Mouse (Mus musculus) adipocyte (in vitro differentiated cells): ENCODE data around the gene Tbc1d4.
"Not testable (repeated sequence)": the region's sequence is repeated elsewhere in the genome, so short reads cannot be mapped to it uniquely, and the experiment has no call there.

Experiments
- DNase-seq: peaks from one replicate; pipeline ENCODE4 v3.0.0-alpha.2; 2016; ENCODE audit warnings: low spot score

Tbc1d4 gene

DNA sequence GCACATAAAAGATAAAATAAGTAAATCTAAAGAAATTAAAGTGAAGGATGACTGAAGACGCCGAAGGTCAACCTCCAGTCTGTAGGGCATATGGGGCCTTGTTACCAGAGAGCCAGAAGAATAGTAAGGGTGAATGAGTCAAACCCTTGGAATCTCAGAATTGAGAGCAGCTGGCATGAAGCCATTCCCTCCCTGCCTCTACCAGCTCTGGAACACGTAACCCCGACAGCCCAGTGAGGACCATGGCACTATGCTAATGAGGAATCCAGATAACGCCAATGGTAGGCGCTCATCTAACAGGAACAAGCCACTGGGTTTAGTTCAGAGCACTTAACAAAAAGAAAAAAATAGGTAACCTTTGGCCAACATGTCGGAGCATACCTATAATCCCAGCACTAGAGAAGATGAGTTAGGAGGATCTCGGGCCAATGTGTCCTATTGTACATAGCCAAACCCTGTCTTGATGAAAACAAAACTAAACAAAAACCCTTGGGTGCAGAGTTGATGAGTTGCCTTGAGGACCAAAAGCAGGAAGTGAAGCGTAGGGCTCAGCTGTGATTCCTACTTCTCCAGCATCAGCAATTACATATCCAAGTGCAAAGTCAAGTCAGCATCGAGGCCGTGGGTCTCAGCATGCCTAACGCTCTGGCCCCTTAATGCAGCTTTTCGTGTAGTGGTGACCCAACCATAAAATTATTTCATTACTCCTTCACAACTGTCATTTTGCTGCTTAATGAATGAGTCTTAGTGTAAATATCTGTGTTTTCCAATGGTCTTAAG is 13.5 kb downstream of the Tbc1d4 start:
- no peak for DNase-seq

DNA sequence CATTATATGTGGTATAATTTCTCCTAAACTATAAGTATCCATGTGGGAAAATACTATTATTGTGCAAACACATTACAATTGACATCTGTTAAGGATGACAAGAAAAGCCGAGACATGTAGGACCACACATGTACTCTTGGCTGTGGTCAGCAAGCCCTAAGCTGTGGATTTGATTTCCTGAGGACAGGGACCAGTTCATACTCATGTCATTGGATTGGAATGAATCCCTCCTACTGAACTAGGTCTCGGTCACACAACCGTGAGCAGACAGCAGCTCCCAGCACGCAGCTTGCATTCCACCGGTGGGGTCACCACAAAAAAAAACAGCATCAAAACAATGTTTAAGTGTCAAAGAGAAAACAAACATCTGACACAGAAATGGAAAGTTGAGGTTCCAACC is 15.0 kb downstream of the Tbc1d4 start:
- DNase-seq = no peak

DNA sequence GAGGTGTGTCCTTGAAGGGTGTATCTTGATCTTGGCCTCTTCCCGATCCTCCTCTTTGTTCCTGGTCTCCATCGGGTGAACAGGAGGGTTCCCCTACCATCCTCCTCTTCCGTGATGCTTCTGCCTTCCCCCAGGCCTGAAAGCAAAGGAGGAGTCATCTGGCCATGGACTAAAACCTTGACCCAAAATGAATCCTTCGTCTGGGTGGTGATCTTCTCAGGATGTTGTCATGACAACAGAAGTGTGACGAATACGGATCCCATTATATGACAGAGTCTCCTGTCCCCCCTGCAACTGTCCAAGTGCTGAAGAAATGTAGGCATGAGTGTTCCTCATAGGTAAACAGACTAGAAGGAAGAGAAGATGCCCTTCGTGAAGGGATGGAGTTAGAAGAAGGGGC is 15.7 kb downstream of the Tbc1d4 start:
- no peak for DNase-seq

DNA sequence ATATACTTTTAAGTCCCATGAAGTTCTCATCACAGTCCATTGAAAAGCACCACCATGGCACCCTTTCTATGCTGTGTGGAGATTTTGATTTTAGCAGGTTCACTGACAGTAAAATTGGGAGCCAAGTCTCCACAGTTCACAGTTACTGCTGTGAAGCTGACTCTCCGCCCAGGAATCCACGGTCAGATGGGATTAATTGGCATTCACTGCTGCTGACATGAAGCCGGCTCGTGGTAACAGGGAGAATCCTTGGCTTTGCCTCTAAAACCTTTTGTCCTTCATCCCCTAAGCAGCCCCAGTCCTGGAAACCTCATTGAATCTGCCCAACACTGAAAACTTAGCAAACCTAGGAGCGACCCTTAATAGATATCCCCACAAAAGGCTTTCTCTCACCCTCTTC is 17.9 kb downstream of the Tbc1d4 start:
- no peak for DNase-seq

DNA sequence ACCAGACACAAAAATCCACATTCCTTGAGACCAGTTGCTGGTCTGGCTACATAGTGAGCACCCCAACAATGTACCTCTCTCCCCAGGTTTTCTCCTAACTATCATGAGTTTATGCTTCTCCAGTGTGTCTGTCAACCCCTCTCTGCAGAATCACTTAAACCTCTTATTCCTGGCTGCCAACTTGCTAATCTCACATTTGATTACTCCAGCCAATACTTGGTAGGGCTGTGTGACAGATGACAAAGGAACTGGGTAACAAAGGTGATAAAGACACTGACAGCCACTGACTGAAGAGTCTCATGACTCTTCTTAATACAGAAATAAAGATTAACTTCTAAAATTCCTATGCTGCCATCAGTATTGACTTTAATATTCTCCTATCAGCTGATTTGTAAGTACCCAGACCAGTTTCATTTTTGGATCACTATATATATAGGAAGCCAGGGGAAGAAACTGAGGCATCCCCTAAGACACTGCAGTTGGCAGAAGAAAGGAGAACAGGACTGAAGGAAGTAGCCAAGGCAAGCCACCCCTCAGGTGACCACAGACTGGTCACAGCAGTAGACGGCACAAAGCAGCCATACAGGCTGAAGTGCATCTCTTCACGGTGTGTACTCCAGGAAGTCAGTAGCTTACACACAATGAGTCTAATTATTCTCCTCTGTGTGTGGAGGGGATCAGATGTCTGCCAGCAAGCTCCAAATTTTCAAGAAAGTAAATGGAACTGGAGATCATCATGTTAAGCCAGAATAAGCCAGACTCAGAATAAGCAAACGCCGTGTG is 20.6 kb downstream of the Tbc1d4 start:
- DNase-seq = not testable (repeated sequence)

DNA sequence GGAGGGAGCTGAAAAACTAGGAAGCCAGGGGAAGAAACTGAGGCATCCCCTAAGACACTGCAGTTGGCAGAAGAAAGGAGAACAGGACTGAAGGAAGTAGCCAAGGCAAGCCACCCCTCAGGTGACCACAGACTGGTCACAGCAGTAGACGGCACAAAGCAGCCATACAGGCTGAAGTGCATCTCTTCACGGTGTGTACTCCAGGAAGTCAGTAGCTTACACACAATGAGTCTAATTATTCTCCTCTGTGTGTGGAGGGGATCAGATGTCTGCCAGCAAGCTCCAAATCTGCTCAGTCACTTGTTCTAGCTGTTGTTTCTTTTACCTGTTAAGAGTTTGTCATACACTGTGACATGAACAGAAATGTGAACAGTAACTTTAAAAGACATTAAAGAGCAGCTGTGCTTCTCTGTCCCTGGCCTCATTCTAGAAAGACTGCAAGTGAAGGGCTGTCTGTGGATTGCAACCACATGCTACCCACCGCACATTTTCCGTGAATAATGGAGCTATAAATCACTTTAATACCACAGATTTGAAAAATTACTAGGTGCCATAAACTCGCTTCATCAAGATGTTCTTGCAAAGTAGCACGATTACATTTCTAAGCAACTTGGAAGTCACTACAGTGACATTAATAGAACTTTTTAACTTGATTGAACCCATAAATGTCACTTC is 21.5 kb downstream of the Tbc1d4 start:
- DNase-seq = not testable (repeated sequence)

DNA sequence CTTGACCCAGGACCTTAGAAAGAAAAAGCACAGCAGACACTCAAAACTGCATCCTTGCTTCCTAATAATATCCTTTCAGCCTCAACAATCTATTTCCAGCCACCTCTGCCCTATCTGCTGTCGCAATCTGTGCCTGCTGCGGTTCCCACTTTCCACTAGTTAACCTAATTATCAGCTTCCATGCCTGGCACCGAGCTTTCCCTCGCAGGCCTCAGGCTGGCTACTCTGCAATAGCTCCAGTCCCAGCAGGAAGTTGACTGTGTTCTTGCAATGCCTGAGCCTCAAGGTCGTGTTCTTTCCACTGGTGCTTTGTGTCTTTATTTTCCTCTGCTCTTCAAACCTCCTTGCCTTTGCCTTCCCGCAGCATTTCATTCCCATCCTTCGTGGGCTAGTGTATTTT is 22.9 kb downstream of the Tbc1d4 start:
- peak; percentile 71 for DNase-seq

DNA sequence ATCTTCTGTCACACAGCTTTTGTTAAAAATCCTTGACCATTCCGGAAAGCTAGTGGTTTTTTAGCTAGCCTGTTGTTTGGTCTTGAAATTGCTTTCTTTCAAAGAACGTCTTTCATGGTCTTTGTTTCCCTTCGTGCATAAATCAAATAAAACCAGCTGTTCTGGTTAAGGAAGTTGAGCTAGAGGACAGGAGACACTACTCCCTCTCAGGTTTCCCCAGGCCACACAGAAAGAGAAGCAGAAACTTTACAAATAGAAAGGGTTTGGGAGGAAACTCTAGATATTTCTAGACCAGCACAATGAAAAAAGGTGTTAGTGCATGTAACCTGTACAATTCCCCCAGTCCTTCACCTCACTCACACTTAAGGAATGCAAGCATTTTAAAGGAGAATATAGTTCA is 33.3 kb downstream of the Tbc1d4 start:
- no peak for DNase-seq

DNA sequence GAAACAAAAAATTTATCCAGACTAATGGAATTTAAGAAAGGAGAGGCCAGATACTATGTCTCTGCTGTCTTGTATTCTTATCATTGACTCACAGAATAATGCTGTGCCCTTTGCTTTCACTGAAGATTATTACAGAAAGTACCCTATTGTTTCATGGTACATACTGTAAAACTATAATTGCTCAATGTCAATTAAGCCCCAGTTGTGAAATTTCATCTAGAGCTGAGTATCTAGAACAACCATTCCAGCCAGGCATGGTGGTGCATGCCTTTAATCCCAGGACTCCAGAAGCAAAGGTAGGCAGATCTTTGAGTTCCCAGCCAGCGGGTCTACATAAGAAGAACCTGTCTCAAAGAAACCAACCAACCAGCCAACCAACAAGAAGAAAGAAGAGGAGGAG is 34.5 kb downstream of the Tbc1d4 start:
- DNase-seq = no peak

DNA sequence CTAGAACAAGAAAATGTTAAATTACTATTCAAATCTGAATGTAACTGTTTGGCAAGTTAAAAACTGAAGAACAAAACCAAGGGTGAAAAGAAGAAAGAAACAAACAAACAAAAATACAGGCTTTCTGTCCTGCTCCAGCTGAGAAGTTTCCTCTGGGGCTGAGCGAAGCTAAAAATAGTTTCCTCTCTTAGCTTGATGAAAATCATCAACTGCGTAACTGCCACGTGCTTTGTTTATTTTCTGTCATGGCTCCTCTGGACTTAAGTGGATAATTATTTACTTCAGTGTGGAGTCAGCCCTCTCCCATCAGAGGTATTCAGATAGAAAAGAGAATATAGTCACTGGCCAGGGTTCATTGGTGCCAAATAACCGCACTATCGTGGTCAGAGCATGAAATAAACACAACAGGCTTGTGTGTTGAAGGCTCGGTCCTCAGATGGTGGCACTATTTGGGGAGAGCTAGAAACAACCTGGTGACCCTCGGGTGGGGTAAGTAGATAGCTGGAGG is 35.8 kb downstream of the Tbc1d4 start:
- peak; percentile 42 for DNase-seq

DNA sequence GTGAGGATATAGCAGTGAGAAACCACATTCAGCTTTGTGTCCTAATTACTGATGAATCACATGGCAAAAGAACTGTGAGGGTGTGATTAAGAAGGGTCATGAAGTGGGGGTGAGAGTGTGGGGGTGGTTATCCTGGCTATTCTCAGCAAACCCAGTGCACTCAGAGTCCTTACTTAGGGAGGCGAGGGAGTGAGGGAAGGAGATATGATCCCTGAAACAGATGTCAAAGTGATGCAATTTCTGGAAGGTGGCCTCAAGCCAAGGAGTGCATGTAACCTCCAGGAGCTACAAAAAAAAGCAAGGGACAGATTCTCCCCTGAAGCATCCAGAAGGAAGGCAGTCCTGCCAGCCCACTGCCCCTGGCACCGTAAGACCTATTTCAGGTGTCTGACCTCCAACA is 40.2 kb downstream of the Tbc1d4 start:
- peak; percentile 86 for DNase-seq

DNA sequence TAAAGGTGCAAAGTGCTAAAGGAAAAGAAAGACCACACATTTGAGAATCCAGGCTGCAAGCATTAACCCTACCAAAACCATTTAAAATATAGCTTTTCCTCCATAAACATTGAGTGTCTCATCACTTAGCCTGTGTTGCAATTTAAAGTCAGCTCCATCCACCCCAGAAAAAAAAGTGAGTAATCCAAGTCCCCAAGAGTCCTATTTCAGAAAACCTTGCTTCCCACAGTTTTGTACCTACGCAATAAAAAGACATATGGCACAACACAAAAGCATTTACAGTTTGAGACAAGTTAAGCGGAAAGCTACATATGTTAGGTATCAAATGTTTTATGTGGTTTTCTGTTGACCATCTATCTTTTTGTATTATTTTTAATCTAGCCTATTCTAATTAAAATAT is 42.3 kb downstream of the Tbc1d4 start:
- DNase-seq = no peak

DNA sequence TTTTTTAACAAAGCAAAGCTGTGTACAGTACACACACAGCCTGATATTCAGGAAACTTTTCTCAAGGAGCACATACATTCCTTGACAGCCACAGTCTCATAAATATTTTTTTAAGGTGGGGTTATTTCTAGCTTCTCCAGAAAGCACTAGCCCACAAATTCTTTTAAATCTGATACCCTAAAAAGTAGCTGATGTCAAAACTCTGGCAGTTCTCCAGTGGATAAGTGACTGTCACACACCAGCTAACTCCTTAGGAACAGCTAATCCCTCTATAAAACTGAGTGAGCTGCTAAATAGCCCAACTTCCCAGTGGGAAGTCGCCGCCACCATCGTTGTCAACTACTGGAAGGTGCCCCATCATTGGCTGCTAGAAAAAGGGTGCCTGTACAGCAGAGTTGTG is 43.3 kb downstream of the Tbc1d4 start:
- no peak for DNase-seq

DNA sequence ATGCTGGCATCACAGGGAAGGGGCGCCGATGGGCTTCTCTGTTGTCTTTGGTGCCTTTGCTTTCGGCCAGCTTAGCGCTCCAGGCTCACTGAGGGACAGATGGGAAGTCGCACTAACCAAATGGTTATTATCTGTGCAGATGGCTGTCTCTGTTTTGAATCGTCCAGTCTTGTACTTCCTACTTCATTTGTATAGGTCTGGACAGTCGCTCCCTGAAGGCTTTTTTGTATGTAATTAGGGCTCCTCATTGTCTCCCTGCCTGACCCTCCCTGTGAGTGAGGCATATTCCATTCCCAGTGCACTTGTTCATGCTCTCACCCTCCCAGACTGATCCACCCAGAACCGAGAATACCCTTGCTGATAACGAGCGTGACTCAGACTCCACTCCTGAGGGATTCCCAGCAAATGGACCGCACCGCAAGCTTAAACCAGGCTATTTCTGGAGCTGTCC is 47.7 kb downstream of the Tbc1d4 start:
- no peak for DNase-seq

DNA sequence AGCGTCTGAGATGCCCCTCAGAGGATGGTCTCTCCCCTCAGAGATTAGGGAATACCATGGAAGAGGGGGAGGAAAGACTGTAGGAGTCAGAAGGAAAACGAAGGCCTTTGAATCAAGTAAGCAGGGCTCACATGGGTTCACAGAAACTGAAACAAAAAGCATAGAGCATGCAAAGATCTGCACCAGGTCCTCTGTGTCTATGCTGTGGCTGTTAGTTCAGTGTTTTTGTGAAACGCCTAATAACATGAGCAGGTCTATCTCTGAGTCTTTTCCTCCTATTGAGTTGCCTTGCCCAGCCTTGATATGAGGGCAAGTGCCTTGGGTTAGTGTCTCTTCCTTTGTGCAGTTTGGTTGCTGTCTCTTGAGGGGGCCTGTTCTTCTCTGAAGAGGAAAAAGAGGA is 49.5 kb downstream of the Tbc1d4 start:
- DNase-seq = no peak

DNA sequence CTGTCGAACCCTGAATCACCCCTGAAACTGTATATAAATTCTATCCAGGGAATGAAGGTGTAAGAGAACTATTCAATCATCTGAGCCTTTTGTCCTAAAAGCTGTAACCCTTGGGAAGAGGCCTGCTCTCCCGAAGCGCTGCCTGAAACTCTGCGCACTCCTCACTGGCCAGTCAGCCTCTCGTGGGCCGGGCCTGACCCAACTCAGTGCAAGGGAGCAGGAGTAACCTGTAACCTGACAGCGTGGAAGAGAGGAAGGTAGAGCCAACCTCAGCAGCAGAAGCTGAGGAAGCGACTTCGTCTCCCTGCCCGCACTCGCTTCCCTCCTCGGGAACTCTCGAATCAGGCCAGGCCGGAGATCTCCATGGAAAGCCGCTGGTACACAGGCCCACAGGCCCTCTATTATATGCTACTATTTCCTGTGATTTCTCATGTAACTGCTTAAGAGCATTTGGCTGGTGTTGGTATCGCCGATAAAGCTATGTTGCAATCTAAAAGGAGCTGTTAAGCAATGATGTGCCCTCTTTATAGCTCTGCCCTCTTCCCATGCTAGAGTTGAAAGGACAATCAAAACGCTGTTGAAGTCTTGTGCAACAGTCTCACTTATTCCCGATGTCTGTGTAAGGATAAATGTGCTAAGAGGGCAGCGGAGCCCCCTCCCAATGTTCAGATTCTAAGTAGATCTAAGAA is 60.0 kb downstream of the Tbc1d4 start:
- peak; percentile 48 for DNase-seq

DNA sequence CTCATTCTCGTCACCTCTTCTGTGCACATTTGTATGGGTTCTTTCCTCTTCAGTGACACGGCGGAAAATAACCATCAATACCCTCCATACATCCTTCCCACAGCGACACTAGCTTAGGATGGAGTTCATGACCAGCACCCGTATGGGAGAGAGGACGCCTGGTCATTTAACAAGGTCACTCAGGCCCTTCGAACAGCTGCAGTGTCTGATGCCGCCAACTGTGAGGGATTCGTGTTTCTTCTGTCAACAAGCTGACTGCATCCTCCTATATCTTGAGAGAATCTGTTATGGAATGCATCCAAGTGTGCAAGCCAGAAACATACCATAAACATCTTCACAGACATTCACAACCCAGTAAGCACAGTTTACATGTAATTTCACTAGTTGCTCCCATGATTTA is 67.1 kb downstream of the Tbc1d4 start:
- no peak for DNase-seq

DNA sequence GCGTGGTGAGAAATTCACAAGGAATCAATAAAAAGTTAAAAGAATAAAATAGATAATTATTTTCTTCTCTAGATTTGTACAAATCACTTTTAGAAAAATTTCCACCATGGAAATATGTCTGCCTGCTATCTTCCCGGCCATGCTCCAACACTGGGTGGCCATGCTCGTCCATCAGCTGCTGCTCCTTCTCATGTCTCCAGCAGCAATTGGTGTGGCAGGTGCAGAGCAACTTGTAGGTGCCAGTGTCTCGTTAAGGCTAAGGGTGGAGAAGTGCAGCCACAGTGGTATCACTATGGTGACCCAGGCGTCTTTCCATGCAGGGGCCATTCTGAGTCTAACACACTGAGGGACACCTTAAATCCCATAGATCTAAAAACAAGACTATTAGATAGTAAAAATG is 67.8 kb downstream of the Tbc1d4 start:
- DNase-seq = no peak

DNA sequence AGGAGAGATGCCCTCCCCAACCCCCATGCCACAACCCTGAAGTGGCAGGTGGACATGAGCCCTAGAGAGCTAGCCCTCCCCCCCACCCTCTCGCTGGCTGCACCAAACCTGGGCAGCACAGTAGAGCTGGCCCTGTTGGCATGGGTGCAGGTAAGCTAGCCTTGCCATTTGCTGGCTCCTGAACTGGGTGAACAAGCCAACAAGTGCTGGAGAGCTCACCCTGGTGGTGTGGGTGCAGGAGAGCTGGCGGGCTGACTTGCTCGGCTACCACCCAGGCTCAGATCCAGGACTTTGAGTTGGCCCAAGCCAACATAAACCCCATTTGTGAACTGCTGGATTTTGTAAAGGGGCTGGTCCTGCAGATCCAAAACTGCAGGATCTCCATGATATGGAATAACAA is 68.5 kb downstream of the Tbc1d4 start:
- DNase-seq = no peak

DNA sequence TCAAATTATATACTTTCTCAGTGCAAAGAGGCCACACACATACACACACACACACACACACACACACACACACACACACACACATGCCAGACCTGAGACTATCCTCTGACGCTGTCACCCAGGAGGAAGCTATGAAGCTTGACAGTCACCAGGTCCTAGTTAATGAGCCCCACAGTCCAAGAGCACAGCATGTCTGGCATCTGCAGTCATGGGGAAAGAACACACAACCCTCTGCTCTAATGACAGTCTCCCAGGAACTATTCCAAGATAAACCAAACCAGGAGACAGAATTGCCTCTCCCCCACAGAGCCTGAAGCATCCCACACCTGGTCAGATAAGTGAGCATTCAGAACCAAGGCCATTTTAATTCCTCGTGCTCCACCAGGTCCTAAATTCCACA is 71.1 kb downstream of the Tbc1d4 start:
- peak; percentile 64 for DNase-seq

DNA sequence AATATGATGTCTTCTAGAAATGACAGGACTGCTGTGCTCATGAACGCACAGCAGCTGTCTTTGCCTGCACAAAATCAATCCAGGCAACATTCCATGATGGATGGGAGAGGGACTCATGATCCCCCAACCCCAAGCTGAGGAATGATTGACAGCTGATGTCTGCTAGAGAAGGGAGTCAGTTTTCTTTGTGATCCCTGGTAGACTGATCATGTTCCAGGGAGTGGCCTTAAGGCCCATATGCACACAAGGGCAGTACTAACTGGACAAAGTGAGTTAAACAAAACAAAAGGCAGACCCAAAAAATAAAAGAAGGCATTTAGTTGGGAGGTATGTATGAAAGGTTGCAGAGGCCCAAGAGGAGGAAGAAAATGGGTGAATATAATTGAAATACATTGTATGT is 71.6 kb downstream of the Tbc1d4 start:
- no peak for DNase-seq

DNA sequence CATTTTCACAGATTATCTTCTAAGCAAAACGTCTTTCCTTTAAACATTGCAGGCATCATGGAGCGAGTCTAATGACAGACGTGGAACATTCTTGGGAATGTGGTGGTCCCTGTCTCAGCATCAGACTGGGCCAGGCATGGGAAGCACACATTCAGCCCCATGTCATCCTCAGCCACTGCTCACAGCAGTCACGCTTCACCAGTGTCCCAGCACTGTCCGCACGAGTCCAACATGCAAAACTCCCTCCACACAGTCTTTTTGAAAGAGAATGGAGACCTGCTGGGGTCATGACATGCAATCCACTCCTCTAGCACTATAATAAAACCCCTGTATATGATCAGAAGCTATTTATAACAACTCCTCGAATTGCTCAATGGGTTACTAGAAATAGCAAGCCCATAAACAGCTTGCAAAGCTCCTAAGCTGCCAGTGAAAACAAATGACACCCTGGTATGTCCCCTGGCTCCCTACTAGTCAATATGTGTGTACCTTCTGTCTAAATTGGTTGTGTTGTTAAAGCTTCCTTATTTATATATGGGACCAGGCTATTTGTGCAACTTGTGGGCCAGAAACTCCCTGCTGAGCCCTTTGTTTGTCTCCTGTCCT is 76.8 kb downstream of the Tbc1d4 start:
- peak; percentile 69 for DNase-seq
